Mouse (Mus musculus) brain, embryonic 18.5 days (tissue): ENCODE results near the gene Ltf.

ENCODE experiments used
- DNase-seq: peaks from one replicate; pipeline ENCODE4 v3.0.0-alpha.2; 2012; ENCODE audit warnings: low read depth, low spot score

Ltf gene

DNA sequence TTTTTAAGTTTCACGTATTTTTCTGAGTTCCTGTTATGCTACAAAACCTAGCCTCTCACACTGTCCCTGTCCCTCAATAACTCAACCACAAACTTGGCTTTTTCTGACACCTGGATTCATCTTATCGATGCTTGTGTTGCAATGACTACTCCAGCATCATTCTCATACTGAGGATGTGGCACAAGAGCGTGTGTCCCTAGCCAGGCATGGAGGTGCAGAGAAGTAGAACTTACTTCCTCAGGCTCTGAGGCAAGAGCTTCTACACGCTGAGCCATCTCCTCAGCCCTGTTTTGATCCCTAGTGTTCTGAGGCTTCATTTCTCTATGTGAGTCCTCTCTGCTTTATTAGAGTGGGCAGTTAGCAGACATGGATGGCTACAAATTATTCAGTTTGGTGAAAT lies 14.6 kb downstream of the Ltf start:
- DNase-seq: no peak

GRCm38 (mm10) chr9:111039966-111040365 lies 20.9 kb downstream of the Ltf start:
- DNase-seq: no peak

GRCm38 (mm10) chr9:111042266-111042665 lies 23.2 kb downstream of the Ltf start:
- no peak for DNase-seq

- no peak for DNase-seq
These were observed 27.2 kb downstream of the Ltf start for GRCm38 (mm10) chr9:111046222-111046621.

DNA sequence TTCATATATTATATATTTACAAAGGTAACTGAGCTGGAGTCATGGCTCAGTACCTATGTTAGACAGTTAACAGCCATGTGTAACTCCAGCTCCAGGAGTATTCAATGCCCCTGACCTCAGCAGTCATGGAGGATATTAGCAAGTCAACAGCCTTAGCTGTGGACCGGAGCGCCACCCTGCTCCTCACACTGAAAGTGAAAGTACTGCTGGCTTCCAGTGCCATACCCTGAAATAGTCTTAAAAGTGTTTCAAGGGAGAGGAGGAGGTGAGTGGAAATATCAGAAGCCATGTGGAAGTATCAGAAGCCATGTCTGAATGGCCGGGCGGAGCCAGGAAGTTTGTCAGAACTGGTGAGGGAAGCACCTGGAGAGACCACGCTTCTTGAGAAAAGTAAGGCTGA lies 28.2 kb downstream of the Ltf start:
- no peak for DNase-seq

DNA sequence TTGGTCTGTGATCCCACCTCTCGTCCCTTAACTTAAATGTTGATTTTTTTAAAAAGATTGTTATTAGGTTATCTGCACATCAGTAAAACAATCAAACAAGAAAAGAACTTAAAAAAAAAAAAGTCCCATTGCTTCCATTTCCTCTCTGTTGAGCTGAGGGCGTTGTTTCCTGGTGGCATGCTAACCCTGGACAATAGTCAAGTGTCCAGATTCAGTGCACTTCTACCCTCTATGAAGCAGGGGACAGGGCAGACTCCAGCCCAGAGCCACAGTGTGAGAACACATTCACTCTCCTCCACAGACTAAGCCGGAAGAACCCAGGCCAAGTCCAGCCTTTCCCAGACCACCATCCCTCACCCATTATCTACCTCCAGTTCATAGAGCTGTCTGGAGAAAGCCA lies 29.4 kb downstream of the Ltf start:
- no peak for DNase-seq

DNA sequence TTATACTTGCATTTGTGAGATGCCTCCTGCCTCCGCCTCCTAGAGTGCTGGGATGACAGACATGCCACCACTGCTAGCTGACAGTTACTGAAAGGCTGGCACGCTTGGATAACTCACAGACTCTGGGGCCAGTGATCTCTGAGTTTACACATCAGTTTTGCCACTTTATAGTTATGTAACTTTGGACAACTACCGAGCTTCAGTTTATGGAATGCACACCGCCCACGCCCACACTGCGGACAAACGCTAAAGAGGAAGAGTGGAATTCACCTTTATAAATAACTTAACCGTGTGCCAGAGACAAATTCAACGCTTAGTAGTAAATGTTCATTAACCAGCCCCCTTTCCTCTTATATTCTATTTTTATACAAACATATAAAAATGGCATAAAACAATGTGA lies 35.9 kb downstream of the Ltf start:
- DNase-seq: no peak

- no peak for DNase-seq
These were observed 36.9 kb downstream of the Ltf start for GRCm38 (mm10) chr9:111055800-111056518.

GRCm38 (mm10) chr9:111056519-111056797 lies 37.4 kb downstream of the Ltf start:
- DNase-seq: no peak

- DNase-seq: no peak
These were observed 37.9 kb downstream of the Ltf start, which contains the start of gene Ccrl2 for GRCm38 (mm10) chr9:111056798-111057543. Gene Ccrl2 (minus strand): TSS chr9:111057519.

- DNase-seq: no peak
These were observed 38.7 kb downstream of the Ltf start for GRCm38 (mm10) chr9:111057544-111058370.

GRCm38 (mm10) chr9:111058943-111059556 lies 40.0 kb downstream of the Ltf start:
- no peak for DNase-seq

DNA sequence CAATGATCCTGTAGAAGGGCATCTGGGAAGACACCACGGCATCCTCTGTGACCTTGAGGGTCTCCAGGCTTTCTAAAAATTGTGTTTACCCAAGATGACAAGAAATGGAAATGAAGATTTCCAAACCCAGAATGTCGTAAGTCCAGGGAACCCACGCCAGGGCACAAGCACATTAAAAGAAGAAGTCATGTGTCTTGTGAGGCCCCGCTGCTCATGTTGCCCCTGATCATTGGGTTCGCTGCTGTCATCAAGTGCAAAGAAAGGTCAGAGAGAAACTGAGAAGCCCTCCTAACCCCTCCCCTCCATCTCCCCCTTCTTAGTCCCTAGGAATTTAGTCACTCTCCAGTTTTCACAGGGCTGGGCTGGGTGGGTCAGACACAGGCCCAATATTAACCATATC lies 43.8 kb downstream of the Ltf start:
- no peak for DNase-seq

GRCm38 (mm10) chr9:111067052-111067451 lies 48.0 kb downstream of the Ltf start:
- DNase-seq: no peak

GRCm38 (mm10) chr9:111070546-111070961 lies 51.5 kb downstream of the Ltf start:
- DNase-seq: no peak

DNA sequence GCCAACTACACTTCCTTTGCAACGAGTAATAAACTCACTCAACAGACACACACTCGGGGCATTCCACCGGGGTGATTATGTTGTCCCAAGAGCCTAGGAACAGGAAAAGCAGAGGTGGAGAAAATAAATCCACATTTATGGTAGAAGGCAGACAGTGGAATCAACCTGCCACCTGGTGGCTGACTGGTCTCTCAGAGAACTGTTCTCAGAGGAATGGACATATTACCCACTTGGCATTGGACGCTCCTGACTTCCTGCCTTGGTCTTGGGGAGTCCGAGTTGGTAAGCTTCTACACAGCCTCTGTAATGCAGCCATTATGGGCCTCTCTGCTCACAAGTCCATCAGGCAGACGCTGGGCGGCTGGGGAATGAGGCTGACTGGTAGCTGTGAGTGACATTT lies 53.1 kb downstream of the Ltf start:
- DNase-seq: no peak

GRCm38 (mm10) chr9:111072971-111073370 lies 53.9 kb downstream of the Ltf start:
- DNase-seq: no peak

DNA sequence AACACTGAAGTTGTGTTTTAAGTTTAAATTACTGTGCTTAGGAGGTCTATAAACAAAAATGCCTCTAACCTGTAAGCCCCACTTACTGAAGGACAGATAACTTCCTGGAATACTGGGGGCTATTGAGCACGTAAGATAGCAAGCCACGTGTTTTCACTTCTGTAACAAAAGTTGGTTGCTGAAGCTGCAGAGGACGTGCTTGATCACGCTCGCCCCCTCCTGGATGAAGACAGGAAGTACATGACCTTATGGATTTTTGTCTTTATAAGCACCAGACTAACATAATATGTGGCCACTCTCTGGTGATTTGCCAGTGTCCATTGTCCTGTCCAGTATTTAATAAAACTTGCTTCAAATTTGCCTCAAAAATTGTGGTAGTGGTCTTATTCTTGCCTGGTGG lies 58.7 kb downstream of the Ltf start:
- no peak for DNase-seq

DNA sequence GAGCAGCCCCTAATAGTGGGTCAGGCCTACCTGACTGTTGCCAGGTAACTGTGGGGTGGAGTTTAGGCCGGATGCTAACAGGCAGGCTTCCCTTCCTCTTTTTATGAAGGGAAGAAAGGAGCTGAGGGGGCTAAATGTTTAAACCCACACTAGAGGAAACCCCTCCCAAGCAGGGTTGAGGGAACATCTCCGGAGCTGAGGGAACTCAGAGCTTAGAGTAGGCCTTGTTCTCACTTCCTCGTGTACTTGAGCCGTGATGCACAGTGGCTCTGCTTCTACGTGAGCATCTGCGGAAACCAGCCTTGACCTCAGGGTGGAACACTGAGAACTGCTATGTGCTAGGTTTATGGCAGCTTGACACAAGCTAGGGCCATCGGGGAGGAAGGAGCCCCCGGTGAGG lies 61.7 kb downstream of the Ltf start:
- no peak for DNase-seq

GRCm38 (mm10) chr9:111081765-111082164 lies 62.7 kb downstream of the Ltf start:
- no peak for DNase-seq

- DNase-seq: no peak
These were observed 66.3 kb downstream of the Ltf start for GRCm38 (mm10) chr9:111085329-111085728.

- no peak for DNase-seq
These were observed 67.1 kb downstream of the Ltf start for GRCm38 (mm10) chr9:111086137-111086536.
